8 mouse cellular contexts compared by ENCODE assay signal in the genomic region with DNA sequence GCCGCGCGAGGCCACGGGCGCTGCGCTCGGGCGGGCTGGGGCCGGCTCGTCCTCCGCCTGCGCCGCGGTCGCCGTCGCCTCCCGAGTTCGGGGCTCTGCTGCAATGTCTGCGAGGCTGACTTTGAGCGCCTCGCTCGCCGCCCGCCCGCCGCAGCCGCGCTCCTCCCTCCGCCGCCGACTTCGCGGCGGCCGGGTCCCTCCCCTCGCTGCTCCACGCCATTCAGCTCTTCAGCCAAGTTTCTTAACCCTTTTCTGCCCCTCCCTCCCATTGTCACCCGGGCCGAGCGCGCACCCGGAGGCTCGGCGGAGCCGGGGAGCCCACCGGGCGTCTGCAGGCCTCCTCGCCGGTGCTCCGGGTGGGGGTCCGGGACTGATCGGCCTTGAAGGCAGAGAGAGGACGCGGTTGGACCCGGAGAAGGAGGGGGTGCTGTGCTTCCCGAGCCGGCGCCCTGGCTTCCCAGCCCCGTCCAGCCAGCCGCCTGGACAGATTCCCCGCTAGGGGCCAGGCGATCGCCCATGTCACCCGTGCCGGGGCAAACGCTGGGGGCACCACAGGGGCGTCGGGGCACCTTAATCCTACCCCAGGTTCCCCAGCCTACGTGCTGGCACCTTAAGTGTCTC. TPM values are rescaled to one million over a fixed set of nuclear protein-coding genes. Genes with fewer than 3 reads are reported as not detected.
A peak's percentile ranks its signal among the peaks of the same experiment; 100 is the strongest.
DNase-seq lines count a peak whose midpoint lies in the region; ATAC-seq and TF ChIP-seq lines count a peak whose summit lies in the region.

No protein-coding gene starts in this region.

- H3K9ac ChIP-seq in ES-Bruce4 (ENCODE audit: low read depth, poor library complexity, severe bottlenecking) = peak overlapping the region; percentile 96
- H3K9ac ChIP-seq in forebrain, embryonic 13.5 days = peak overlapping the region; percentile 91
- H3K9ac ChIP-seq in neural tube, embryonic 15.5 days (replicated peaks) = peak overlapping the region; percentile 91

- H3K4me1 ChIP-seq in ES-Bruce4 (ENCODE audit: control insufficient read depth, insufficient read depth, low read length) = no peaks in the 10 kb centered on the region
- H3K4me1 ChIP-seq in forebrain, embryonic 13.5 days = peaks cover 26% of the 10 kb centered on the region
- peaks cover 6% of the 10 kb centered on the region; the same call in 1 of the 2 replicates for H3K4me1 ChIP-seq in lung, adult 2 months (ENCODE audit: control insufficient read depth, insufficient read depth, low read length)
- peaks cover 23% of the 10 kb centered on the region for H3K4me1 ChIP-seq in neural tube, embryonic 15.5 days

- peak; percentile 83 for ATAC-seq in cerebellum, adult (ENCODE audit: insufficient number of reproducible peaks, low FRiP score, low TSS enrichment)
- ATAC-seq in forebrain, embryonic 13.5 days = peak; percentile 95
- ATAC-seq in neural tube, embryonic 15.5 days (ENCODE audit: low FRiP score) = peak; percentile 93

- H3K27me3 ChIP-seq in ES-Bruce4 (ENCODE audit: control insufficient read depth, insufficient read depth, low read length, poor library complexity, severe bottlenecking) = no peaks in the 10 kb centered on the region
- H3K27me3 ChIP-seq in forebrain, embryonic 13.5 days = no peaks in the 10 kb centered on the region
- no peaks in the 10 kb centered on the region for H3K27me3 ChIP-seq in neural tube, embryonic 15.5 days (replicated peaks)

- intact Hi-C loops in heart, postnatal 10 days (cut with DNase I) = loop anchor here (1.0 to 10.0 kb wide), 9 partner anchors 51 to 698 kb away; a partner anchor contains a TSS

- TF ChIP-seq EP300 in ES-Bruce4 (IDR thresholded peaks at IDR 0.05; ENCODE audit: insufficient read depth, low read depth, low read length) = no peak

- WGBS in forebrain, embryonic 13.5 days = 0% methylated on average over 65 of the region's 70 CpGs
- under 1% methylated on average over 70 of the region's 70 CpGs for WGBS in lung, adult 2 months
- under 1% methylated on average over 66 of the region's 70 CpGs for WGBS in neural tube, embryonic 15.5 days

- no peaks in the 10 kb centered on the region for H3K9me3 ChIP-seq in ES-Bruce4 (replicated peaks; ENCODE audit: control insufficient read depth, insufficient read depth, low read length, poor library complexity, severe bottlenecking)
- no peaks in the 10 kb centered on the region for H3K9me3 ChIP-seq in forebrain, embryonic 13.5 days (replicated peaks)
- no peaks in the 10 kb centered on the region for H3K9me3 ChIP-seq in neural tube, embryonic 15.5 days (replicated peaks)

- H3K27ac ChIP-seq in ES-Bruce4 (ENCODE audit: insufficient read depth, low read length) = no peak overlapping the region
- peak overlapping the region; percentile 97 for H3K27ac ChIP-seq in forebrain, embryonic 13.5 days
- peak overlapping the region; percentile 97 for H3K27ac ChIP-seq in neural tube, embryonic 15.5 days (replicated peaks)

- peak; percentile 91 to 93 for DNase-seq in heart, postnatal 10 days
- peak; percentile 76 for DNase-seq in layer of hippocampus, adult 11-12 months (ENCODE audit: low spot score)
- DNase-seq in lung, adult 2 months = peak; percentile 91
- peak; percentile 86 for DNase-seq in testis, postnatal 10 days (ENCODE audit: low spot score)

- no peaks in the 10 kb centered on the region for H3K36me3 ChIP-seq in ES-Bruce4 (ENCODE audit: control insufficient read depth, insufficient read depth, low read length, poor library complexity, severe bottlenecking)
- no peaks in the 10 kb centered on the region for H3K36me3 ChIP-seq in forebrain, embryonic 13.5 days (ENCODE audit: poor library complexity, severe bottlenecking)
- no peaks in the 10 kb centered on the region for H3K36me3 ChIP-seq in neural tube, embryonic 15.5 days

- H3K4me2 ChIP-seq in forebrain, embryonic 13.5 days = peak overlapping the region; percentile 72
- H3K4me2 ChIP-seq in neural tube, embryonic 15.5 days = peak overlapping the region; percentile 68

- H3K4me3 ChIP-seq in ES-Bruce4 (ENCODE audit: low read depth, low read length) = peak overlapping the region; percentile 80
- peak overlapping the region; percentile 77 for H3K4me3 ChIP-seq in forebrain, embryonic 13.5 days
- peak overlapping the region; percentile 80 for H3K4me3 ChIP-seq in lung, adult 2 months (replicated peaks; ENCODE audit: extremely low read depth, low read depth, low read length)
- peak overlapping the region; percentile 84 for H3K4me3 ChIP-seq in neural tube, embryonic 15.5 days (replicated peaks)

- TF ChIP-seq POLR2A in ES-Bruce4 (IDR thresholded peaks at IDR 0.05; ENCODE audit: insufficient read depth, low read length) = no peak
- peak; percentile 59 for TF ChIP-seq POLR2A in lung, adult 2 months (IDR thresholded peaks at IDR 0.05; ENCODE audit: borderline replicate concordance, extremely low read depth, low read depth, low read length)

- TF ChIP-seq CTCF in ES-Bruce4 (IDR thresholded peaks at IDR 0.05; ENCODE audit: low read depth, low read length) = no peak
- no peak for TF ChIP-seq CTCF in lung, adult 2 months (IDR thresholded peaks at IDR 0.05; ENCODE audit: insufficient read depth, low read length)

RNA-seq across cellular contexts. Expression of a gene that starts 0.6 kb away (rescaled TPM):
- 15.3 TPM in 2 replicates for polyA plus RNA-seq in ES-Bruce4 (2011; ENCODE audit: insufficient read depth, insufficient read length, low read depth, missing spikeins)
- 23.3 and 25.3 TPM in 2 replicates for polyA plus RNA-seq in forebrain, embryonic 13.5 days (2015; fragmentation: Nextera tagmentation; extraction: Ambion mirVana)
- total RNA-seq in heart, postnatal 10 days (2021) = 10 to 100 TPM; 26.8 to 27.4 TPM
- polyA plus RNA-seq in lung, adult 2 months (2012; rRNA removed) = 7.6 and 8.0 TPM in 2 replicates
- 34.4 and 36.9 TPM in 2 replicates for polyA plus RNA-seq in neural tube, embryonic 15.5 days (2015; fragmentation: Nextera tagmentation; extraction: Ambion mirVana)
